Mouse (Mus musculus): Measurements from ENCODE around the gene Olfr1239. TPM values are rescaled to one million over a fixed set of nuclear protein-coding genes. Genes with fewer than 3 reads are reported as not detected.

Olfr1239 gene
- not detected in 2 replicates for polyA plus RNA-seq (2012; ENCODE audit: insufficient read depth, low replicate concordance)

DNA sequence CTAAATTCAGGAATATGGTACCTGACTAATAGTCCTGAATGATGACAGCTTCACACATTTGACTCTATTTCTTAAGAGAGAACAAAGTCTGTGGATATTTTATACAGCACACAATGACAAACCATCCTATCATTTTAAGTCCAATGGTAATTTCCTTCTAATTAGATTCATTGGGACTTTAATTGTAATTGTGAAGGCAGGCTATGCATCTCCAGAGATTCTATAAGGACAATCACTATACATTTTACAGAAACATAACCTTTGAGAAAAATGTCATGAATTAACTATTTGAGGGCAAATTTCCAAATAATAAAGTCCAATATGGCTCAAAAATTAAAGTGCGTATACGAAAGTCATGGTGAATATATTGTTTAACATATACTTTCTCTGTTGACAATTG is at the start of gene Olfr1239:
Gene Olfr1239 (minus strand): TSS at position 101 of the 400 bp plus-strand sequence.
- Histone ChIP-seq H3K4me1 (no peaks in the 10 kb centered on the region), H3K4me3 (replicated peaks) (no peak within 1 kb of the TSS)
- no peak for TF ChIP-seq FLI1 (IDR thresholded peaks at IDR 0.05; ENCODE audit: low read length)
- TF ChIP-seq GATA1 (IDR thresholded peaks at IDR 0.05; ENCODE audit: borderline replicate concordance, low read length): no peak

DNA sequence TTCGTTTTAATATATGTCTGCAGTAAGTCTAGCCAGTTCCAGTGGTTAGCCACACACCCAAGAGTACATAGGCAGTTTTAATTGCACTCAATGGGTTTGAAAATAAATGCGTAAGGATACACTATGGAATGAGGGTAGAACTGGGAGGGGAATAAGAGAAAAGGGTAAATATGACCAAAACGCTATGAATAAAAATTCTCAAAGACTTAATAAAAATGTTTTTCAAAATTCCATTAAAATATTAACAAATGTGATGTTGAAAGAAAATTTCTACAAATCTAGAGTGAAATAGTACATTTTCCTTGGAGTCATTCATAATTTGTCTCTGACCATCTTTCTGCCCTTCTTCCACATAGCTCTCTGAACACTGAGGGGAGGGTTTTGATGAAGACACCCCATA is 22.7 kb upstream of the Olfr1239 start, which contains the start of gene Olfr1240:
Gene Olfr1240 (minus strand): TSS at position 101 of the 400 bp plus-strand sequence.
- Histone ChIP-seq H3K4me1 (no peaks in the 10 kb centered on the region), H3K36me3 (replicated peaks; ENCODE audit: low read length) (no peaks in the 10 kb centered on the region), H3K9me3 (no peaks in the 10 kb centered on the region), H3K27me3 (replicated peaks) (no peaks in the 10 kb centered on the region), H3K4me3 (replicated peaks) (no peak within 1 kb of the TSS)
- TF ChIP-seq FLI1 (IDR thresholded peaks at IDR 0.05; ENCODE audit: low read length): no peak
- no peak for TF ChIP-seq GATA1 (IDR thresholded peaks at IDR 0.05; ENCODE audit: borderline replicate concordance, low read length)

More for the DNA sequence above, at the start of gene Olfr1239:
- Histone ChIP-seq H3K27me3 (replicated peaks) (no peaks in the 10 kb centered on the region), H3K9me3 (no peaks in the 10 kb centered on the region), H3K36me3 (replicated peaks; ENCODE audit: low read length) (no peaks in the 10 kb centered on the region)

DNA sequence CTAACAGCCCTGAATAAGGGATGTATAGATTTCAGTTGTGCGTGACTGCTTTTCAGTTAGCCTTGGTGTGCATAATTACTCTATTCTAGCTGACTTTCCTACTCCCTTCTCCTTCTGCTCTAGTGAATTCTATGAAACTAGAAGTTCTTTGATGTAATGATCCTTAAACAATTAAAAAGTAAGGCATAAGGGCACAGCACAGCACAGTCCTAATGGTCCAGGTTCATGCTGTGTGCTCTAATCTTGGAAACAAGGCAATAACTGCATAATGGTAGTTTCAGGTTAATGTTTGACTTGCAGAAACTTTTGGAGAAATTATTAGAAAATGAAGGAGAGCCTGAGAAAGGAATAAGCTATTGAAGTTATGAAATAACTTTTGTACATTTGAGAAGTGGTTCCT is 5.7 kb downstream of the Olfr1239 start:
- no peak overlapping the region for H3K4me3 ChIP-seq (replicated peaks)
- H3K9me3 ChIP-seq: no peaks in the 10 kb centered on the region
- H3K27me3 ChIP-seq (replicated peaks): no peaks in the 10 kb centered on the region
- TF ChIP-seq GATA1 (IDR thresholded peaks at IDR 0.05; ENCODE audit: borderline replicate concordance, low read length): no peak
- no peak for TF ChIP-seq FLI1 (IDR thresholded peaks at IDR 0.05; ENCODE audit: low read length)
- no peaks in the 10 kb centered on the region for H3K4me1 ChIP-seq
- H3K36me3 ChIP-seq (replicated peaks; ENCODE audit: low read length): no peaks in the 10 kb centered on the region

DNA sequence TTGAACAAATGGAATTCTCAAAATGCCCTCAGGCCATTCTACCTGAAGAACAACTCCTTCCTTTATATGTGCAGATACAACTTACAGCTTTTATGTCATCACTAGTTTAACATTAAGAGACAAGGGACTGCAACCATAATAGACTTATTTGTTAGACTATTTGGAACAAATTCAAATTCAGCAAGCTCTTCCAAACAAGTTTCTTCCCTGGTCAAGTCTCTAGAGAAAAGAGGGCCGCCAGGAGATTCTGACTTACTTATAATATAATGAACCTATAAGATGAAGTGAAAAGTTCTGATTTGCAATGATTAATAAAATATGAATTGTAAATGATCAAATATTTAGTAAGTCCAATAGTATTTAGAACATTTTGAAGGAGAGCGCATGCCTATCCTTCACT is 10.6 kb downstream of the Olfr1239 start, which contains the start of gene Olfr1238:
Gene Olfr1238 (minus strand): TSS at position 101 of the 400 bp plus-strand sequence.
- no peaks in the 10 kb centered on the region for H3K36me3 ChIP-seq (replicated peaks; ENCODE audit: low read length)
- peaks cover 4% of the 10 kb centered on the region; the same call in 1 of the 2 replicates for H3K9me3 ChIP-seq
- no peak within 1 kb of the TSS for H3K4me3 ChIP-seq (replicated peaks)
- TF ChIP-seq FLI1 (IDR thresholded peaks at IDR 0.05; ENCODE audit: low read length) (no peak), GATA1 (IDR thresholded peaks at IDR 0.05; ENCODE audit: borderline replicate concordance, low read length) (no peak)
- H3K27me3 ChIP-seq (replicated peaks): no peaks in the 10 kb centered on the region
- no peaks in the 10 kb centered on the region for H3K4me1 ChIP-seq

DNA sequence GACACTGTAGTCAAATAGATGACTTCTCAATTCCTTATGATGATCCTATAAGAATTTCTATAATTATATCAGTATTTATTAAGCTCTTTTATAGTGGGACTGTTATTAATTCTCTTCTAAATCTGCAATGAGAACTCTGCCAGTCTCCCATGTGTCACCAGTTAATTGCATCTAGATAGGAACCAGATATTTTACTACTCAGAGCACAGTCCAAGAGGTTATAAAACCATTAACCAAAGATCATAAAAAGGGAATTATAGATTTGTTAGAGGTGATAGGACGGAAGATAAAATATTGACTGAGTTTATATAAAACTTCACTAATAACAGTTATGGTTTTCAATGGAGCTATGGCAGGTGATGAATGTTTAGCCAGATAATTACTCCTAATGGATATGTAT is 19.3 kb downstream of the Olfr1239 start:
- no peaks in the 10 kb centered on the region for H3K4me1 ChIP-seq
- TF ChIP-seq GATA1 (IDR thresholded peaks at IDR 0.05; ENCODE audit: borderline replicate concordance, low read length): no peak
- no peak for TF ChIP-seq FLI1 (IDR thresholded peaks at IDR 0.05; ENCODE audit: low read length)
- H3K36me3 ChIP-seq (replicated peaks; ENCODE audit: low read length): no peaks in the 10 kb centered on the region
- no peak overlapping the region for H3K4me3 ChIP-seq (replicated peaks)
- H3K9me3 ChIP-seq: no peaks in the 10 kb centered on the region
- H3K27me3 ChIP-seq (replicated peaks): no peaks in the 10 kb centered on the region

Other genes starting within 250 kb of the Olfr1239 start
- gene Olfr1225, start 245.7 kb downstream of the Olfr1239 start, polyA plus RNA-seq (2012; ENCODE audit: insufficient read depth, low replicate concordance): not detected in 2 replicates
- not detected in 2 replicates for gene Olfr1226, start 220.4 kb downstream of the Olfr1239 start, polyA plus RNA-seq (2012; ENCODE audit: insufficient read depth, low replicate concordance)
- gene Olfr1228, start 166.3 kb downstream of the Olfr1239 start, polyA plus RNA-seq (2012; ENCODE audit: insufficient read depth, low replicate concordance): not detected in 2 replicates
- not detected in 2 replicates for gene Olfr1229, start 132.4 kb downstream of the Olfr1239 start, polyA plus RNA-seq (2012; ENCODE audit: insufficient read depth, low replicate concordance)
- not detected in 2 replicates for gene Olfr1230, start 123.1 kb downstream of the Olfr1239 start, polyA plus RNA-seq (2012; ENCODE audit: insufficient read depth, low replicate concordance)
- gene Olfr1231, start 113.3 kb downstream of the Olfr1239 start, polyA plus RNA-seq (2012; ENCODE audit: insufficient read depth, low replicate concordance): not detected in 2 replicates
- not detected in 2 replicates for gene Olfr1232, start 90.7 kb downstream of the Olfr1239 start, polyA plus RNA-seq (2012; ENCODE audit: insufficient read depth, low replicate concordance)
- not detected in 2 replicates for gene Olfr1233, start 78.0 kb downstream of the Olfr1239 start, polyA plus RNA-seq (2012; ENCODE audit: insufficient read depth, low replicate concordance)
- not detected in 2 replicates for gene Olfr1234, start 55.5 kb downstream of the Olfr1239 start, polyA plus RNA-seq (2012; ENCODE audit: insufficient read depth, low replicate concordance)
- gene Olfr1238, start 10.7 kb downstream of the Olfr1239 start, polyA plus RNA-seq (2012; ENCODE audit: insufficient read depth, low replicate concordance): not detected in 2 replicates
- gene Olfr1240, start 22.6 kb upstream of the Olfr1239 start, polyA plus RNA-seq (2012; ENCODE audit: insufficient read depth, low replicate concordance): 0.07 TPM in 1 of 2 replicates, not detected in the other
- not detected in 2 replicates for gene Olfr1241, start 66.7 kb upstream of the Olfr1239 start, polyA plus RNA-seq (2012; ENCODE audit: insufficient read depth, low replicate concordance)
- gene Olfr1242, start 77.9 kb upstream of the Olfr1239 start, polyA plus RNA-seq (2012; ENCODE audit: insufficient read depth, low replicate concordance): not detected in 2 replicates
- 2.7 TPM in 1 of 2 replicates, not detected in the other for gene Olfr1243, start 111.1 kb upstream of the Olfr1239 start, polyA plus RNA-seq (2012; ENCODE audit: insufficient read depth, low replicate concordance)
- not detected in 2 replicates for gene Olfr1245, start 158.0 kb upstream of the Olfr1239 start, polyA plus RNA-seq (2012; ENCODE audit: insufficient read depth, low replicate concordance)
- gene Olfr1246, start 172.8 kb upstream of the Olfr1239 start, polyA plus RNA-seq (2012; ENCODE audit: insufficient read depth, low replicate concordance): not detected in 2 replicates
- 0.01 TPM in 1 of 2 replicates, not detected in the other for gene Olfr1247, start 193.7 kb upstream of the Olfr1239 start, polyA plus RNA-seq (2012; ENCODE audit: insufficient read depth, low replicate concordance)
- not detected in 2 replicates for gene Olfr1248, start 197.8 kb upstream of the Olfr1239 start, polyA plus RNA-seq (2012; ENCODE audit: insufficient read depth, low replicate concordance)
- gene Olfr1249, start 214.6 kb upstream of the Olfr1239 start, polyA plus RNA-seq (2012; ENCODE audit: insufficient read depth, low replicate concordance): not detected in 2 replicates
- gene Olfr1250, start 241.1 kb upstream of the Olfr1239 start, polyA plus RNA-seq (2012; ENCODE audit: insufficient read depth, low replicate concordance): not detected in 2 replicates

All from megakaryocyte, embryonic 14.5 days (primary cell).